Mouse (Mus musculus) spleen, adult 2 months (tissue): ENCODE measurements around the gene Stat2.

ENCODE experiments used
- CTCF ChIP-seq: fragments of 200-500 bp; IDR thresholded peaks from 2 replicates; pipeline ENCODE4 v1.5.1; 2011; ENCODE audit warnings: mild to moderate bottlenecking, inconsistent platforms; ENCODE audit not compliant: insufficient read depth, insufficient read length, insufficient replicate concordance; ENCODE audit errors: extremely low read depth
- POLR2A ChIP-seq: fragments of 200-500 bp; IDR thresholded peaks from 2 replicates; pipeline ENCODE4 v1.6.1; 2011; ENCODE audit warnings: low read depth, low read length, inconsistent platforms

- TF ChIP-seq POLR2A (no peak), CTCF (no peak)
Measured at GRCm38 (mm10) chr10:128269206-128269910, 1.0 kb upstream of the Stat2 start.
